Mouse (Mus musculus): Measurements from ENCODE around the gene Kcna7. TPM values are rescaled to one million over a fixed set of nuclear protein-coding genes. Genes with fewer than 3 reads are reported as not detected.
"Not testable (repeated sequence)": the region's sequence is repeated elsewhere in the genome, so short reads cannot be mapped to it uniquely, and the experiment has no call there.

Kcna7 gene
- total RNA-seq, 2 experiments from 2014 or later = not detected

DNA sequence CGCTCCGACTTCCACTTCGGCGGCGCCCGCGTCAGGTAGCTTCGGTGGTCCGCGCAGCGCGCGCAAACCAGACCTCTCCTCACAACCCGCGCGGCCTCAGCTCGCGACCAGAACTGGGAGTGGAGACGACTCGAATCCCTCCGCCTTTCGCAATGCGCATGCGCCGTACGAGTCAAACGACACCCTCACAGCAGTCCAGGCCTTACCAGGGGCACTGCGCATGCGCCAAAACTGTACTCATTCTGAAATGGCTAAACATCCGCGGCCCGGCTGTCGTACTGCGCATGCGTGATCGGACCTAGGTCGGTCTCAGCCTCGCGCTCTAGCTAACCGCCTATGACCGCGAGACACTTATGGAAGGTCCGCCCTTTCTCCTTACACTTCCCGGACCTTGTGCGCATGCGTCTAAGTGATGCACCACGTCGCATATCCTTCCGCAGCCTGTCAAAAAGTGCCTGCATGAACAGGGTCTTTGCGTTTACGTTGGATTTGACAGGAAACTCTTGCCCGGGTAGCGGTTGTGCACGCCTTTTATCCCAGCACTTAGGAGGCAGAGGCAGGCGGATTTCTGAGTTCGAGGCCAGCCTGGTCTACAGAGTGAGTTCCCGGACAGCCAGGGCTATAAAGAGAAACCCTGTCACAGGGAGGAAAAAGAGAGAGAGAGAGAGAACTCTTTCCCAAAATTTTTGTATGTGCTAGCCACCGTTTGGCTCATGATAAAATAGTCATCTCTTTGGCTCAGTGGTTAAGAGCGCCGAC, 9.7 kb upstream of the Kcna7 start, which contains the start of gene Snrnp70:
TSS of gene Snrnp70 (minus strand) at position 165 of the 759 bp plus-strand sequence.
- peak; percentile 100 for DNase-seq

DNA sequence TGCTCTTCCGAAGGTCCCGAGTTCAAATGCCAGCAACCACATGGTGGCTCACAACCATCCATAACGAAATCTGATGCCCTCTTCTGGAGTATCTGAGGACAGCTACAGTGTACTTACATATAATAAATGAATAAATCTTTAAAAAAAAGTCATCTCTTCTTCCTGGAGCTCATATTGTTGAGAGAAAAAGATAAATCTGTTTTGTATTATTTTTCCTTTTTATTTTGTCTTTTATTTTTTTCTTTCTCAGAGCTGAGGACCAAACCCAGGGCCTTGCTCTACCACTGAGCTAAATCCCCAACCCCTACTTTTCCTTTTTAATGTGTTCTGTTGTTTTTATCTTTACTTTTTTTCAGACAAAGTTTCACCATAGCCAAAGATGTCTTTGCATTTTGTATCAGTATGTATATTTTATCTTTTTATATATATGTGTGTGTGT, 9.1 kb upstream of the Kcna7 start:
- not testable (repeated sequence) for DNase-seq

DNA sequence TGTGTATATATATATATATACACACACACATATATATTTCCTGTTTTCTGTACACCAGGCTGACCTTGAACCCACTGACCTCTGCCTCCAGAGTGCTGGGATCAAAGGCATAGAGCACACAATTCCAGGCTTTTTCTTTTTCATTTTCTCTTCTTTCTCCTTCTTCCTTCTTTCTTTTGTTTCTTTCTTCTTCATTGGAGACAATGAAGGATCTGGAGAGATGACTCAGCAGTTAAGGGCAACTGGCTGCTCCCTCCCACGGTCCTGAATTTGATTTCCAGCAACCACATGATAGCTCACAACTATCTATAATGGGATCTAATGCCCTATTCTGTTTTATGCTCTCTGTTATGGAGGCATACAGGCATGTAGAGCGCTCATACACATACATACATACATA, 8.7 kb upstream of the Kcna7 start:
- no peak for DNase-seq

DNA sequence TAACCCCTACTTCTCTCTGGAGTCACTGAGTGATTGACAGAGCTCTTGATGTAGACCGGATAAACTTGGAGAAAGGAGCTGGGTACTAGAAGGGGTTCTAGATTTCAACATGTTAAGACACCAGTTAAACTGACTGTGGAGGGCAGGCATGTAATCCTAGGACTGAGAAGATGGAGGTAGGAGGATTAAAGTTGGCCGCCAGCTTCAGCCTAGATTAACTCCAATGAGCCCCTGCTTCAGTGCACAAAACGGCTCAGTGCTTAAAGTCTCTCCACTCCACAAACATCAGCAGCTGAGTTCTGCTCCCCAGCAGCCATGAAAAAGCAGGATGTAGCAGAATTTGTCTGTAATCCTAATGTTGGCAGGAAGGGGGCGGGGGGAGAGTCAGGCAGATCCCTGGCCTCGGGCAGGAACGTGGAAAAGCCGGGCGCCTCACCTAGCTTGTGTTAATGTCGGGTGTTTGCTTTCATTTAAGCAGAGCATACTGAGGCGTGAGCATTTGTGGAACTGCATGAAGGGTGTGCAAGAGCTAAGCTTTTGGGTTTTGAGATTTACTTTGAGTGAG, 3.9 kb upstream of the Kcna7 start:
- DNase-seq = no peak

DNA sequence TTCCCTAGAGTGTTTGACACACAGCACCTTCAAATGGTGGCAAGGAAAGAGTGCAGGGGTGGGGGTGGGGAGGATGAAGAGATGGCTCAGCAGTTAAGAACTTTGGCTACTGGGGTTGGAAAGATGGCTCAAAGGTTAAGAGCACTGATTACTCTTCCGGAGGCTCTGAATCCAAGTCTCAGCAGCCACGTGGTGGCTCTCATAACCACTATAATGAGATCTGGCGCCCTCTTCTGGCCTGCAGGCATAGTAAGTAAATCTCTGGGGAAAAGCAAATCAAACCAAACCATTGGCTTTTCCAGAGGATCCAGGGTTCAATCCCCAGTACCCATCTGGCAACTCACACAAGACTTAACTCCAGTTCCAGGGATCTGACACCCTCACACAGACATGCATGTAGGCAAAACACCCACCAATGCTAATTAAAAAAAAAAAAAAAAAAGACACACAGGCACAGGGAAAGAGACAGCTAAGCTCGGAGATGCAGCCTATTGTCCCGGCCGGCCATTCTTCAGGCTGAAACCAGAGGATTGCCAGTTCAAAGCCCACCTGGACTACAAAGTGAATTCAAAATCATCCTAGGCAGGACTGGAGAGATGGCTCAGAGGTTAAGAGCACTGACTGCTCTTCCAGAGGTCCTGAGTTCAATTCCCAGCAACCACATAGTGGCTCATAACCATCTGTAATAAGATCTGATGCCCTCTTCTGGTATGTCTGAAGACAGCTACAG, 1.8 kb upstream of the Kcna7 start:
- no peak for DNase-seq

DNA sequence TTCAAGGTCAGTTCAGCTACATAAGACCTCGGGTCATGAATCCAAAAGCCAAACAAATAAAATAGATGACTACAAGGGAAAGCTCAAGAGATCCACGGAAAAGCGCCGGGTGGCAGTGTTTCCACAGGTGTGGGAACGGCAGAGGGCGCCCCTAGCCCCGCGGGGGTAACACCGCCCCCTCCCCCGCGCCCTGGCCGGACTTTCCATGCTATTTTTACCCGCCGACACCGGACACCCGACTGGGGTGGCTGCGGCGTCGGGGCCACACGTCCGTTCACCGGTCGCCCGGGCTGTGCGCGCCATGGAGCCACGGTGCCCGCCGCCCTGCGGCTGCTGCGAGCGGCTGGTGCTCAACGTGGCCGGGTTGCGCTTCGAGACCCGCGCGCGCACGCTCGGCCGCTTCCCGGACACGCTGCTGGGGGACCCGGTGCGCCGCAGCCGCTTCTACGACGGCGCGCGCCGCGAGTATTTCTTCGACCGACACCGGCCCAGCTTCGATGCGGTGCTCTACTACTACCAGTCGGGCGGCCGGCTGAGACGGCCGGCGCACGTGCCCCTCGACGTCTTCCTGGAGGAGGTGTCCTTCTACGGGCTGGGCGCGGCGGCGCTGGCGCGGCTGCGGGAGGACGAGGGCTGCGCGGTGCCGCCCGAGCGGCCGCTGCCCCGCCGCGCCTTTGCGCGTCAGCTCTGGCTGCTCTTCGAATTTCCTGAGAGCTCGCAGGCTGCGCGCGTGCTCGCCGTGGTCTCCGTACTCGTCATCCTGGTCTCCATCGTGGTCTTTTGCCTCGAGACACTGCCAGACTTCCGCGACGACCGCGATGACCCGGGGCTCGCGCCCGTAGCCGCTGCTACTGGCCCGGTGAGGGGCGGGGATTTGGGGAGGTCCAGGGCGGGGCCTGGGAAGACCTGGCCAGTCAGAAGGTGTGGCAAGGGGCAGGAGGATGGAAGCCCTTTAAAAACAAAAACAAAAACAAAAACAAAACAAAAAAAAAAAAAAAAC, 1.0 kb downstream of the Kcna7 start:
- DNase-seq = no peak

DNA sequence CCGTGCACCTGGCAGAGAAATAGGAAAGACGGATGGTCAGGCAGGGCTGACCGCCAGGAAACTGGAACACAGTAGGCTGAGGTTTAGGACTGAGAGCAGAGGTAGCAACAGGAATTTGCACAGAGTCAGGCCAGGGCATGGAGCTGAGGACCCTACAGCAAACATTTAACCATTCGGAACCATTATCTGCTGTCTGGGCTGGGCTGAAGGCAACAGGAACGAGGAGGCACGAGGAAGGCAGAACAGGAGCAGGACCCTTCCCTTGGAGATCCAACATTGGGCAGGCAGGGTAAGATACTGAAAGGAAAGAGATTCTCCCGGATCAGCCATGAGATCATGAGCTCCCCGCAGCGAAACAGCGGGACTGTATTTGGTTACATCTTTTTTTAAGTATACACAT, 2.4 kb downstream of the Kcna7 start:
- DNase-seq = no peak

DNA sequence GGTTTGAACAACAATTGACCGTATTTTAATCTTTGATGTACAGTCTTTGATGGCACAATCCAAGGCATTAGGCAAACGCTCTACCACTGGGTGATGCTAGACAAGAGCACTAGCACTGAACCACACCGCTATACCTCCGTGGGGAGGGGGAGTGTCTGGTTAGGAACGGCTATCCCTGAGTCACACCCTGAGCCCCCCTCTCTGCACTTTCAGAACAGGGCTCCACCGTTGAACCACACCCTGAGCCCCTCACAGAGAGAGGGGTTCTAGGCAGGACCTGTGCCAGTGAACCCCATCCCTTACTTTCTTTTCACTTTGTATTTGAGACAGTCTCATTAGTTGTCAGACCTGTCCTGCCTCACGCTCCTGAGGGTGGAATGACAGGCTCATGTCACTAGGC, 2.9 kb downstream of the Kcna7 start:
- no peak for DNase-seq

DNA sequence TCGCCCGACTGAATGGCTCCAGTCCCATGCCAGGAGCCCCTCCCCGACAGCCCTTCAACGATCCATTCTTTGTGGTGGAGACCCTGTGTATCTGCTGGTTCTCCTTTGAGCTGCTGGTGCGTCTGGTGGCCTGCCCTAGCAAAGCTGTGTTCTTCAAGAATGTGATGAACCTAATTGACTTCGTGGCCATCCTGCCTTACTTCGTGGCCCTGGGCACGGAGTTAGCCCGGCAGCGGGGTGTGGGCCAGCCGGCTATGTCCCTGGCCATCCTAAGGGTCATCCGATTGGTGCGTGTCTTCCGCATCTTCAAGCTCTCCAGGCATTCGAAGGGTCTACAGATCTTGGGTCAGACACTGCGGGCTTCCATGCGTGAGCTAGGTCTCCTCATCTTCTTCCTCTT, 3.5 kb downstream of the Kcna7 start:
- DNase-seq = no peak

DNA sequence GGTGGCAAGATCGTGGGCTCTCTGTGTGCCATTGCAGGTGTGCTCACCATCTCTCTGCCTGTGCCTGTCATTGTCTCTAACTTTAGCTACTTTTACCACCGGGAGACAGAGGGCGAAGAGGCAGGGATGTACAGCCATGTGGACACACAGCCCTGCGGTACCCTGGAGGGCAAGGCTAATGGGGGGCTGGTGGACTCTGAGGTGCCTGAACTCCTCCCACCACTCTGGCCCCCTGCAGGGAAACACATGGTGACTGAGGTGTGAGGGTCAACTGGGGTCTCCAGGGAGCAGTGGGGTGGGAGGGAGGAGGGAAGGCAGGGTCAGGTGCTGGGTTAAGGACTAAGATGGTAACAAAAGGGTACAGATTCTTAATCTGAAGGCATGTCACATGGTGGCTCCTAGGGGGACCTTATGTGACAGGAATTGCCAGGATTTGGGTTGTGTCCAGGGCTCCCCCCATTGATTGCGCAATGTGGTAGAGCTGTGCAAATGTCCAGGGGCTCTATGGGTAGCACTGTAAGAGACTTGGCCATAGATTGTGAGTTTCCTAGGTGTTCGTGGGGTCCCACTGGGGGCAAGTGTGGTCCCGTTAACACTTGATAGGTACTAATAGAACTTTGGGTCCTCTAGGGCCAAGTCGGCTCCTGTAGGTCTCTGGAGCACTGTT, 4.2 kb downstream of the Kcna7 start:
- no peak for DNase-seq

DNA sequence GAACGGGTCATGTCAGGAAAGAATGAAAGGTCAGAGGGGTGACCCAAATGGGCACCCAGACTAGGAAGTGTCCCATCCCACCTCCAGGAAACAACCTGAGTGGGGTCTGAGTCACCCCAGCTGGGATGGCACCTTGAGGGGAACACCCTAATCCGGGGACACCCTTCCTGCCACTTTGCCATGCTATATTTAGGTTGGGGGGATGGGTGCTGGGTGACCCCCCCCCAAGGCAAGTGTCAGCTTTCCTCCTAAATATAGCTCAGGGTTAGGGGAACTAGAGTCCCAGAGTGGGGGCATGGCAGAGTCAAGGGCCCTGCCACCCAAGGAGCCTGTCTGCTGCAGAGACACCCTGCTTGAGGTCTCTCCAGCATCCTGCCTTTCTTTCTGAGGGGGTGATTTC, 7.0 kb downstream of the Kcna7 start:
- no peak for DNase-seq

DNA sequence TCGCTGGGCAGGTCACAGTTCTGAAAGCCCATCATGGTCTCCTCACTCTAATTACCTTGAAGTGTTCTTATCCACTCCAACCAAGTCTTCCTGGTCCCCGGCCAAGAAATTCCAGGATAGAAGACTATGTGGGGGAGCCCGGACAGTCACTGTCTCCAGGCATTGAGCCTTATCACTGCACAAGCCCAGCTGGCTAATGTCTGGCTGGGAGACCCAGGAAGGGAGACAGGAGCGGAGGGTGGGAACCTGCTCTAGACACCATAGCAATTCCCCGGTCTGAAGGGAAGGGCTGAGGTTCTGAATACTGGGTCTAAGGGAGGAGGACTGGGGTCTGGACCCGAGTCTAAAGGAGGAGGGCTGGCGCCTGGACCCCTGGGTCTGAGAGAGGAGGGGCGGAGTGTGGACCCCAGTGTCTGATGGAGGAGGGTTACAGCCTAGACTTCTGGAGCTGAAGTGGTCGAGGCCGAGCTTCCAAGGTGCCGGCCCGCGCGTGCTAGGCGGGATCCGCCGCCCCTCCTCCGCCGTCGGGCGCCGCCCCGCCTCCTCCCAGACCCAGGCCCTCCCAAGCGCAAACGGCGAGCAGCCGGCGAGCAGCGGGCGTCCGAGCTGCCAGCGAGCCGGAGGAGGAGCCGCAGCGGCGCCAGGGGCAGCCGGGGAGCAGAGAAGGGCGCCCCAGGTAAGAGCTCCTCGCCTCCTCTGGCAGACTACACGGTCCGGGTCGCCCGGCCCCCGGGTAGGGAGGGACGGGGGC, 7.8 kb downstream of the Kcna7 start, which contains the start of gene Ntf5:
TSS of gene Ntf5 (plus strand) at position 583 of the 751 bp plus-strand sequence.
- DNase-seq = no peak

DNA sequence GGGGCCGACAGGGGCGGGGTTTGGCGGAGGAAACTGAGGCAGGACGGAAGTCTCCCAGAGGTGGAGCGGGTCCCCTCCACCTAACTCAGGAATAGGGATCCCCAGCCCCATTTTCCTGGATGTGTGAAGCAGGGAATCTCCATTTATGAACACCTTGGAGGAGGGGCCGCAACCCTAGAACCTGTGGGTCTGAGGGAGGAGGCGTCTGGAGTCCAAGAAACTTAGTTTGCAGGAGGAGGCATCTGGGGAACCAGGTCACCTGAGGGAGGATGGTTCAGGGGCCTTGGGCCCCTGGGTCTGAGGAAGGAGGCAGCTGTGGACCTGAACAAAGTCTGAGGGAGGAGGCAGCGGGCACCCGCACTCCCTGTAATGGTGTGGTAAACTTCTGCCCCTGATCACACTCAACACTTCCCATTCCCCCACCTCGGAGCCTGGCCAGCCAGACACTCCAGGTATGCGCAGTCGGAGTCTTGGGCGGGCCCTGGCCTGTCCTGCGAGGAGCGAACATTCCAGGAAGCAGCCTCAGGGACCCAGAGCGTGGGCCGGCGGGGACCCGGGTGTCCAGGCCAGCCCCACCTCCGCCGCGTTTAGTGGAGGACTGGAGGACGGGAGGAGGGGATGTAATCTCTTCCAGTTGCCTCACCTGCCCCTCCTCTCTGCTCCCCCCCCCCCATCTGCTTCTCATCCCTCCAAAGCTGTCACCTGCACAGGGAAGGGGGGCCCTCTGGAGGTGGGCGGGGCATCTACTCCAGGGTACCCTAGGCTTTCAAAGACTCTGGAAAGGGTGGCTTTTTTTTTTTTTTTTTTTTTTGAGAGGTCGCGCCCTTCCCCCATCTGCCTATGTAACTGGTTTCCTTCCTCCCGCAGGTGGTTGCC, 8.6 kb downstream of the Kcna7 start:
- no peak for DNase-seq

DNA sequence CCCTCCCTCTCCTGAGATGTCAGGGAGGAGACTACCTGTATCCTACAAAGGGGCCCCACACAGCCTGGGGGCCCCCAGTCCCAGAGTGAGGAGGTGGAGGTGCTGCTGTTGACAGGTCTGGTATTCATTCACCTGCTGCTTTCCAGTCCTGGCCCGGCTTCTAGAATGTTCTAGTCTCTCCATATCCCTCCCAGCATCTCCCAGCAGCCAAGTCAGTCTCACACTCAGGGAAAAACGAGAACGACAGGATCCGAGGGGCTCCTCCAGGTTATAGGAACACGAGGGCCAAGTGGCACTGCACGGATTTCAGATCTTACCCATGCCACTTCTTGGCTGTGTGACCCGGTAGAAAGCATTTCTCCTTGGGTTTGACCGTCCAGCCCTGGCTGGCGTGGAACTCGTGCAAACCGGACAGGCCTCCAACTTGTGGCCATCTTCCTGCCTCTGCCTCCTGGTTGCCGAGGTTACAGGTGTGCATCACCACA, 9.3 kb downstream of the Kcna7 start:
- no peak for DNase-seq

DNA sequence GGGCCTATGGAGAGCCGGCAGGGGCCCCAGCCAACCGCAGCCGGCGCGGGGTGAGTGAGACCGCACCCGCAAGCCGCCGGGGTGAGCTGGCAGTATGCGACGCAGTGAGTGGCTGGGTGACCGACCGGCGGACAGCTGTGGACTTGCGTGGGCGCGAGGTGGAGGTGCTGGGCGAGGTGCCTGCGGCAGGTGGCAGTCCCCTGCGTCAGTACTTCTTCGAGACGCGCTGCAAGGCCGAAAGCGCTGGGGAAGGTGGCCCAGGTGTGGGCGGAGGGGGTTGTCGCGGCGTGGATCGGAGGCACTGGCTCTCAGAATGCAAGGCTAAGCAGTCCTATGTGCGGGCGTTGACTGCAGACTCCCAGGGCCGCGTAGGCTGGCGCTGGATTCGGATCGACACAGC, 10.2 kb downstream of the Kcna7 start:
- DNase-seq = no peak

DNA sequence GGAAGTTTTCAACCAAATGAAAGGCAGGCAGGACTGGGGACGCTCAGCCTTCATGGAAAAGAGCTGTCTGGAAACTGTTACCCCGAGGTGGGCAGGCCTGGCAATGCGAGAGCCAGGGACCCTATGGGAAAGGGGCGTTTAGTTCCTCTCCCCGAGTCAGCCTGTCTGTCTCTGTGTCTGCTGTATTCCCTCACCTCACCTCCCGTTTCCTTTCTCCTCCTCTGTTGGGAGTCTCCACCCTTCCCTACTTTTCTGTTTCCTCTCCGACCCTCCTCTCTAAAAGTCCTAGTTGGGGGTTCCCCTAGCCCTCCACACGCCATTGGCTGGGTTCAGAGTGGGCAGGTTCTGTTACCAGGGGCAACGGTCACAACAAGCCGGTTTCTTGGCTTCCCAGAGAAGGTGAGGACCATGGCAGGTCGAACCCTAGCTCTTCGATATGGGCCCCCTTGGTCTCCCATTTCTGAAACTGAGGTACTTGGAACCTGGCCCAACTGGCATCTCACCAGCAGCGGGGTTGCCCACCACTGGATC, 12.6 kb downstream of the Kcna7 start:
- no peak for DNase-seq

DNA sequence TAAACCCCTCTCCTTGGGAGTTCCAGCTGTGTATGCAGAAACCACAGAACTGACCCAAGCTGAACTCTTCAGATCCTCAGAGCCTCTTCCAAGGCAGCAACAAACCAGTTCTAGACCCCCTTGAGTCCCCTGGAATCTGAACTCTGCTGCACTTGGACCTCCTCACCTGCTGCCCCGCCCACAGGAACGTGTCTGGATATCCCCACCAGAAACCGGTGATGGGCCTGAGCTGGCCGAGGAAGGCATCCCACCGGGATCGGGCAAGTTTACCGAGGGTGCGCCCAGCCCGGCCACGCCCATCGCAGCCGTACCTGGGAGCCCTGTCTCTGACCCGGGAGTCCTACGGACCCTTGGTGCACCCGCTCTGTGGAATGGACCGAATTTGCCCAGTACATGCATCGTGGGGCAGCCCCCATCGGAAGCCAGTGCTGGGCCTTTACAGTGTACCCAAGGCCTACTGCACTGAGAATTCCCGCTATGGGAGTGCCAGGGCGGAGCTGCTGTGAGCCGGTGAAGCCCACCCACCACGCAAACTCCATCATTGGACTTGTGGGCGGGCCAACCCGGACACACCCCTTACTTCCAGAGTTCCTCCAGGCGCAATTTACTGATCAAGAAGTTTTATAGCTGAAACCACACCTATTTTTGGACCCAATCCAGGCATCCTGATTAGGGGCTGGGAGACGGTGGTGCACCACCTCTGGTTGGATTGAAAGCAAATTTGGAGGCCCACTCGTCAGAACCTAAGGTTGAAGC, 14.6 kb downstream of the Kcna7 start:
- no peak for DNase-seq

DNA sequence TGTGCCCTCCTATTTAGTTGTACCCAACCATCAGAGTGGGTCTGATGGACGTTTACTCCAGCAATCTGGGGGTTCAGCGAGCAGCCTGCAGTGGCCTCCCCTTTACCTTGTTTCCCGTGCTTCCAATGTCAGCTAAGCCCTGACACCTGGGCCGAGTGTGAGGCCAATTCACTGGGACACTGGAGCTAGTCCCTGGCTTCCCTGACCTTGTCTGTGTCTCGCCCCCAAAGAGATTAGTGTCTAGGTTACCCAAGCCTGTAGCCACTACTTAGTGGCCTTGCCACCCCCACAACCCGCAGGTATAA, 15.1 kb downstream of the Kcna7 start, which contains the start of gene Lhb:
TSS of gene Lhb (plus strand) at position 206 of the 305 bp plus-strand sequence.
- DNase-seq = no peak

DNA sequence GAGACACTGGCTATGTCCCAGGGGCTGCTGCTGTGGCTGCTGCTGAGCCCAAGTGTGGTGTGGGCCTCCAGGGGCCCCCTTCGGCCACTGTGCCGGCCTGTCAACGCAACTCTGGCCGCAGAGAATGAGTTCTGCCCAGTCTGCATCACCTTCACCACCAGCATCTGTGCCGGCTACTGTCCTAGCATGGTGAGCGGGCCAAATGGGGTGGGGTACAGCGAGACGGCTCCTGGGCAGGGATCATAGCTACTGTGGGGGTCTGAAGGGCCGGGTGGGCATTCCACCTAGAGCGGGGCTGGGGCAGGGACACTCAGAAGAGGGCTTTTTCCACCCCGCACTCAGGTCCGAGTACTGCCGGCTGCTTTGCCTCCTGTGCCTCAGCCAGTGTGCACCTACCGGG, 15.7 kb downstream of the Kcna7 start:
- no peak for DNase-seq
